Mouse (Mus musculus) central nervous system, embryonic 11.5 days (tissue): ENCODE measurements around the gene Alad. TPM values are rescaled to one million over a fixed set of nuclear protein-coding genes. Genes with fewer than 3 reads are reported as not detected.

ENCODE experiments used
- polyA plus RNA-seq: library from polyadenylated mRNA; depleted of rRNA; stranded (reverse); fragments of >200 nt; gene quantifications from 2 replicates; pipeline ENCODE4 v1.2.3, GENCODE M21; 2012; rRNA removed

Alad gene
- 60.0 and 64.4 TPM in 2 replicates for polyA plus RNA-seq

GRCm38 (mm10) chr4:62519849-62520233 lies at the start of gene Alad:
TSS of gene Alad (minus strand) at chr4:62519918.

GRCm38 (mm10) chr4:62559797-62560329 lies 40.1 kb upstream of the Alad start, which contains the start of gene Rgs3:
TSS of gene Rgs3 (plus strand) at chr4:62559847.

GRCm38 (mm10) chr4:62524651-62525488 lies 5.2 kb upstream of the Alad start, which contains the start of the genes Pole3 and 4933430I17Rik:
TSS of gene Pole3 (minus strand) at chr4:62525068.
TSS of gene 4933430I17Rik (plus strand) at chr4:62525369.

GRCm38 (mm10) chr4:62503374-62503970 lies 16.2 kb downstream of the Alad start, which contains the start of gene Hdhd3:
TSS of gene Hdhd3 (minus strand) at chr4:62503467.

DNA sequence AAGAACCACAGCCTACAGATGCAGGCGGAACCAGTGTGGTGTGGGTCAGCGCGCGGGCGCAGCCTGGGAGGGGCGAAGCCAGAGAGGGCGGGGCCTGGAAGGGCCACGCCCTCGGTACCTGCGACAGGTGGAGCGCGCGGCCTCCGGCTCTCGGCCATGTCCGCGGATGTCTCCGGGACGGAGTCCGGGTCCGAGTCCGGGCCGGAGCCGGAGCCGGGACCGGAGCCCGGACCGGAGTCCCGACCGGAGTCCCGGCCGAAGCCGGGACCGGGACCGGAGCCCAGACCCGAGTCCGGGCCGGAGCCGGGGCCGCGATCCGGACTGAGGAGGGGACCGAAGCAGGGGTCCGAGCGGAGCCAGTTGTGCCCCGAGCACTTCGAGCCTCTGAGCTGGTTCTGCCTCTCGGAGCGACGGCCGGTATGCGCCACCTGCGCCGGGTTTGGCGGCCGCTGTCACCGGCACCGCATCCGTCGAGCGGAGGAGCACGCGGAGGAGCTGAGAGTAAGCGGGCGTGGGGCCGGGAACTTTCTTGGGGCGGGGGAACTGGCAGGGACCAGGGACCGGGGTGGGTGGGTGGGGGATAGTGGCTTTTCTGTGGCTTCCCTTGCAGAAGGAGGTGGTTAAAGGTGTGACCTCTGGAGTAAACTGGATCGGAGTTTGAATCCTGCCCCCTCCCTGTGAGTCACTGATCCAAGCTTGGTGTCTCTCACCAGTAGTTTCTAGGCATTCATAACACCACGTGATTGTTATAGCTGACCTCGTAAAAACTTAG lies 39.6 kb downstream of the Alad start, which contains the start of gene Bspry:
TSS of gene Bspry (plus strand) at position 117 of the 772 bp plus-strand sequence.

DNA sequence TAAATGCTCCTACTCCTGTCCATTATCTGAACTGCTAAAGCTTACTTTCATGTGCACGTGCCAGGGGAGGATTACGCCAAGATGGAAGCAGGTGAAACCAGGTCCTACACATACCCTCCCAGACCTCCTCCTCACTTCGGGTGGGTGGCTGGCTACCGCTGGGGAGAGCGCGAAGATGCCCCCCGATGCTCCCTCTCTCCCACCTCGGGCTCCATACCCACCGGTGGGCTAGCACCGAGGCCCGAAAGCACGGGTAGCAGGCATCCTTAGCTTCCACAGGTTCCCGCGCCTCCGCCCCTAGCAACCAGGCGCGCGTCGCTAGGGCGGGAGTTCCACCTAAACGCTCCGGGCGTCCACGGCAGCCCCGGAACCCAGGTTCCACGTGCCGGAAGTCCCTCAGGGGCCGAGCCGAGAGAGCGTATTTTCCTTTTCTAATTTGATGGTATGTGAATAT lies 49.1 kb downstream of the Alad start, which contains the start of gene Wdr31:
TSS of gene Wdr31 (minus strand) at position 299 of the 454 bp plus-strand sequence.

Other genes with a start within 250 kb of the Alad start
- 17.1 and 18.6 TPM in 2 replicates for gene Fkbp15, start 159.4 kb downstream of the Alad start, polyA plus RNA-seq
- gene Slc31a1, start 159.2 kb downstream of the Alad start, polyA plus RNA-seq = 22.4 and 33.2 TPM in 2 replicates
- gene Cdc26, start 111.3 kb downstream of the Alad start, polyA plus RNA-seq = 151 and 169 TPM in 2 replicates
- gene Prpf4, start 111.1 kb downstream of the Alad start, polyA plus RNA-seq = 22.7 and 31.9 TPM in 2 replicates
- gene Rnf183, start 84.7 kb downstream of the Alad start, polyA plus RNA-seq = 0.16 and 0.23 TPM in 2 replicates
- 6.3 and 7.4 TPM in 2 replicates for gene Wdr31, start 49.0 kb downstream of the Alad start, polyA plus RNA-seq
- 0.49 and 0.78 TPM in 2 replicates for gene Bspry, start 39.9 kb downstream of the Alad start, polyA plus RNA-seq
- gene Hdhd3, start 16.5 kb downstream of the Alad start, polyA plus RNA-seq = 5.4 and 5.7 TPM in 2 replicates
- gene Pole3, start 5.2 kb upstream of the Alad start, polyA plus RNA-seq = 79.7 and 118 TPM in 2 replicates
- 1.5 and 2.6 TPM in 2 replicates for gene 4933430I17Rik, start 5.5 kb upstream of the Alad start, polyA plus RNA-seq
- gene Rgs3, start 39.9 kb upstream of the Alad start, polyA plus RNA-seq = 47.2 and 50.1 TPM in 2 replicates